Mouse (Mus musculus): Measurements from ENCODE around the gene Lcmt1. TPM values are rescaled to one million over a fixed set of nuclear protein-coding genes. Genes with fewer than 3 reads are reported as not detected.

Gene Lcmt1
- total RNA-seq, 2 experiments from 2014 or later: 25.9 to 28.8 TPM

- DNase-seq: no peak
Observed at GRCm38 (mm10) chr7:123361229-123361980, 8.2 kb upstream of the Lcmt1 start.

GRCm38 (mm10) chr7:123362806-123363205 lies 6.8 kb upstream of the Lcmt1 start:
- DNase-seq: no peak

- no peak for DNase-seq
Observed at GRCm38 (mm10) chr7:123363971-123364370, 5.6 kb upstream of the Lcmt1 start.

GRCm38 (mm10) chr7:123365876-123366741 lies 3.5 kb upstream of the Lcmt1 start:
- DNase-seq: no peak

GRCm38 (mm10) chr7:123366806-123367205 lies 2.8 kb upstream of the Lcmt1 start:
- DNase-seq: no peak

GRCm38 (mm10) chr7:123367218-123368150 lies 2.1 kb upstream of the Lcmt1 start:
- DNase-seq: no peak

GRCm38 (mm10) chr7:123368187-123368586 lies 1.4 kb upstream of the Lcmt1 start:
- no peak for DNase-seq

- peak; percentile 61 for DNase-seq
Observed at GRCm38 (mm10) chr7:123368778-123369746, 522 bp upstream of the Lcmt1 start.

- DNase-seq: no peak
Observed at GRCm38 (mm10) chr7:123370700-123371099, 1.1 kb downstream of the Lcmt1 start.

- no peak for DNase-seq
Observed at GRCm38 (mm10) chr7:123371501-123371900, 1.9 kb downstream of the Lcmt1 start.

GRCm38 (mm10) chr7:123377443-123378400 lies 8.1 kb downstream of the Lcmt1 start:
- peak; percentile 94 for DNase-seq

- DNase-seq: no peak
Observed at GRCm38 (mm10) chr7:123385693-123386407, 16.3 kb downstream of the Lcmt1 start.

GRCm38 (mm10) chr7:123389686-123390280 lies 20.2 kb downstream of the Lcmt1 start:
- no peak for DNase-seq

GRCm38 (mm10) chr7:123394271-123394670 lies 24.7 kb downstream of the Lcmt1 start:
- no peak for DNase-seq

GRCm38 (mm10) chr7:123396900-123397299 lies 27.3 kb downstream of the Lcmt1 start:
- DNase-seq: no peak

GRCm38 (mm10) chr7:123397369-123397768 lies 27.8 kb downstream of the Lcmt1 start:
- DNase-seq: no peak

- DNase-seq: no peak
Observed at GRCm38 (mm10) chr7:123397931-123398330, 28.3 kb downstream of the Lcmt1 start.

GRCm38 (mm10) chr7:123398828-123399227 lies 29.2 kb downstream of the Lcmt1 start:
- peak; percentile 69 for DNase-seq

GRCm38 (mm10) chr7:123399286-123399685 lies 29.7 kb downstream of the Lcmt1 start:
- DNase-seq: no peak
